Mouse (Mus musculus) megakaryocyte-erythroid progenitor cell, adult 5 weeks (primary cell): ENCODE measurements around the gene Snrpa1. TPM values are rescaled to one million over a fixed set of nuclear protein-coding genes. Genes with fewer than 3 reads are reported as not detected.

Experiments
- polyA plus RNA-seq: library from polyadenylated mRNA; stranded (reverse); fragments of >175 nt; gene quantifications from 2 replicates; pipeline ENCODE4 v1.2.3, GENCODE M21; 2012

Snrpa1 gene
- polyA plus RNA-seq = 122 and 173 TPM in 2 replicates

GRCm38 (mm10) chr7:66058703-66059102 lies at the start of gene Snrpa1:
TSS of gene Snrpa1 (plus strand) at chr7:66059003.

DNA sequence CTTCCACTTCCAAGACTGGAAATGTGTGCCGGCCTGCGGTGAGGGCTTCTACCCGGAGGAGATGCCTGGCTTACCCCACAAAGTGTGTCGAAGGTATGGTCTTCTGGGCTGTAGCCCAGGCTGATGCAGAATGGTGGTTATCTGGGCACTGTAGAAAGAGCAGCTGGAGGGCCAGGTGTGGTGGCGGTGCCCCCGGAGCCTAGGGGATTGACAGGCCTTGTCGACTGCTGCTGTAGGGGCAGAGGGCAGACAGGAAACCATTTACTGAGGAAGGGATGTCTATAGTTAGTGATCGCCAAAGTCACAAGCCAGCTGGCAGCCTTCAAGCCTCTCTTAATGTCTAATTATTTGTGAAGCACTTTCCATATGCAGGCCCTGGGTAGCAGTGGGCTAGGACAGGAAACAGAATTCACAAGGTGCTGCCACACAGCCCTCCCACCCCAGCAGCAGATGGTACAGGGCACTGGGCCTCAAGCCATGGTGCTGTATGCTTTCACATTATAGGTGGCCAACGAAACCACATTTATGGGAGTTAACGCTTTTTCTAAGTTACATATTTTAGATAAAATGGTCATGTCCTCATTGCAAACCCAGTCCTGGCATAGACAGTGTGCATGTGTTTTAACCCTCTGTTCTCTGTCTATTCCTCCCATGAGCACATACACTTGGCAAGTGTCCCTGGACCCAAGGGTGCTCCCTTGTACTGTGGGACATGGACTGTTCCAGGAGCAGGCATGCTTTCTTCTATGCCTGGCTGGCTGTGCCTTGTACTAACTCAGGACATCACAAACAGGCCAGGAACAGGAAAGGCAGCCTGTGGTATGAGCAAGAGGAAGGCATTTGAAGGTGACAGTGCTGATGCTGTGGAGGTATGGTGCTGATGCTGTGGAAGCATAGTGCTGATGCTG lies 15.0 kb upstream of the Snrpa1 start, which contains the start of gene Gm45213:
TSS of gene Gm45213 (plus strand) at position 51 of the 908 bp plus-strand sequence.

GRCm38 (mm10) chr7:66079364-66080230 lies 20.8 kb downstream of the Snrpa1 start, which contains the start of gene Selenos:
TSS of gene Selenos (plus strand) at chr7:66079649.

GRCm38 (mm10) chr7:66108961-66109854 lies 50.4 kb downstream of the Snrpa1 start, which contains the start of gene Chsy1:
TSS of gene Chsy1 (plus strand) at chr7:66109515.

Other genes starting within 250 kb of the Snrpa1 start
- 0.08 TPM in 1 of 2 replicates, not detected in the other for gene Pcsk6, start 197.3 kb upstream of the Snrpa1 start, polyA plus RNA-seq
- not detected in 2 replicates for gene Gm45213, start 15.4 kb upstream of the Snrpa1 start, polyA plus RNA-seq
- 61.0 and 69.3 TPM in 2 replicates for gene Selenos, start 20.6 kb downstream of the Snrpa1 start, polyA plus RNA-seq
- gene Chsy1, start 50.5 kb downstream of the Snrpa1 start, polyA plus RNA-seq = 13.1 and 14.6 TPM in 2 replicates